Mouse (Mus musculus) stomach, postnatal 0 days (tissue): ENCODE data around the gene Gabpb1.

Source experiments
- CTCF ChIP-seq: IDR thresholded peaks from 2 replicates; pipeline ENCODE4 v1.5.1; 2016; ENCODE audit warnings: antibody characterized with exemption, low read depth, mild to moderate bottlenecking, moderate library complexity
- EP300 ChIP-seq: optimal IDR thresholded peaks from 2 replicates; pipeline ENCODE3; 2016; ENCODE audit warnings: antibody characterized with exemption

GRCm38 (mm10) chr2:126691290-126691689 is 15.2 kb upstream of the Gabpb1 start:
- TF ChIP-seq CTCF (no peak), EP300 (no peak)
